Mouse (Mus musculus): Measurements from ENCODE around the gene Adgrd1.

Adgrd1 gene

GRCm38 (mm10) chr5:129096511-129096910 is at the start of gene Adgrd1:
Gene Adgrd1, plus strand, starts transcription at chr5:129096750.
- no peak for DNase-seq (ENCODE audit: low read depth)

GRCm38 (mm10) chr5:129049372-129049771 is 47.2 kb upstream of the Adgrd1 start:
- no peak for DNase-seq (ENCODE audit: low read depth)

DNA sequence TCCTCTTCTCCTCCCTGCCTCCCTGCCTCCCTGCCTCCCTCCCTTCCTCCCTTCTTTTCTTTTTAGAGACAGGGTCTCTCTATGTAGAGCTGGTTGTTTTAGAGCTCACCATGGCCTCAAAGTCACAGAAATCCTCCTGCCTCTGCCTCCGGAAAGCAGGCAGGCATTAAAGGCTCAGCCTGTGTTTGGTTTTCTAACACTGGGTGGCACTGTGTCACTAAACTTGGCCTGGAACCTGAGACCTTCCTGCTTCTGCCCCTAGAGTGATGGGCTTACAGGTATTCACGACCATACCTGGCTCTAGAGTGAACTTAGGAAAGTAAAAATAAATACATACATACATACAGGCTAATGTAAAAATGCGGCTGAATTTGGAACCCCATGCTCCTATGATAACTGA is 44.6 kb upstream of the Adgrd1 start:
- no peak for DNase-seq (ENCODE audit: low read depth)

- DNase-seq (ENCODE audit: low read depth) = no peak
Measured at GRCm38 (mm10) chr5:129052636-129053355, 43.8 kb upstream of the Adgrd1 start.

GRCm38 (mm10) chr5:129054675-129055284 is 41.8 kb upstream of the Adgrd1 start:
- no peak for DNase-seq (ENCODE audit: low read depth)

DNA sequence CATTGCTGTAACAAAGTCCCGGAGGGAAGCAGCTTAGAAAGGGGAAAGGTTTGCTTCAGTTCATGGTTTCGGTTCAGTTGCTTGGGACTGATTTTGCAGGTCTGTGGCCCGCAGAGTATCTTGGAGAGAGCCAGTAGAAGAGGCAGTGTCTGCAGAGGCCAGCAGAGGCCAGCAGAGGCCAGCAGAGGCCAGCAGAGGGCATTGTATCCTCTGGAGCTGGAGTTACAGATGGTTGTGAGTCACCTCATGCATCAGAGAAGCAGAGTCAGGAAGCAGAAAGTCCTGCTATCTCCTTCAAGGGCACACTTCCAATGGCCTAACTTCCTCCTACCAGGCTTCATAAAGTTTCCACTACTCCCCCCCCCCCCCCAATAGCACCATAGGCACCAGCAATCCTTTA is 37.4 kb upstream of the Adgrd1 start:
- DNase-seq (ENCODE audit: low read depth) = no peak

DNA sequence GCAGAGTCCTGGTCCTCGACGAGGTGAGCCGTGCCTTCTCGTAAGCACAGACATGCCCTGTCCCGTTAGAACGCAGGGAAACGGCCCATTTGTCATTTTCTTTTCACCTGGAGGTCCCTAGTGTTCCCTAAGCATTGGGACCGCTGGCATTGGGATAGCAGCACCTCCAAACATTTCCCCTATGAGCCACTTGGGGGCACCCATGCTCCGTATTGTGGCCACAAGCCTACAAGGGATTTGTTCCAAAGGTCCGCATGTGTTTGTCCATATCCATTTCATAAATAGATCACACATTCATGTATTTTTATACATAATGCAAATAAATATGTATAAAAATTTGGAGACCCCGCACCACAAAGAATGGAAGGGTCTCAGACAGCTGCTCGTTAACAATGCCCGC is 35.0 kb upstream of the Adgrd1 start:
- peak; percentile 10 for DNase-seq (ENCODE audit: low read depth)

GRCm38 (mm10) chr5:129063037-129063791 is 33.3 kb upstream of the Adgrd1 start:
- DNase-seq (ENCODE audit: low read depth) = peak; percentile 78

DNA sequence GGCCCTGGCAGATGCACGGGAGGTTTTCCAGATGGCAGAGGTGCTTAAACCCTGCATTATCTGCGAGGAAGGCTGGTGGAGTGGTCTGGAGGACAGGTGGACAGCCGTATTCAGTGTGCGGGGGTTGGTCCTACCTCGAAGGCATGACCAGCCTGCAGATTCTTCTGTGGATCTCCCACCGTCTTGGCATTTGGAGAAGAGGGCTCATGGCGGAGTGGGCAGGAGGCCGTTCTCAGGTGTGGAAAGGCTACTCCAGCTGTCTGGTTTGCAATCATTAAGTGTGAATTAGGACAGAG is 32.8 kb upstream of the Adgrd1 start:
- no peak for DNase-seq (ENCODE audit: low read depth)

DNA sequence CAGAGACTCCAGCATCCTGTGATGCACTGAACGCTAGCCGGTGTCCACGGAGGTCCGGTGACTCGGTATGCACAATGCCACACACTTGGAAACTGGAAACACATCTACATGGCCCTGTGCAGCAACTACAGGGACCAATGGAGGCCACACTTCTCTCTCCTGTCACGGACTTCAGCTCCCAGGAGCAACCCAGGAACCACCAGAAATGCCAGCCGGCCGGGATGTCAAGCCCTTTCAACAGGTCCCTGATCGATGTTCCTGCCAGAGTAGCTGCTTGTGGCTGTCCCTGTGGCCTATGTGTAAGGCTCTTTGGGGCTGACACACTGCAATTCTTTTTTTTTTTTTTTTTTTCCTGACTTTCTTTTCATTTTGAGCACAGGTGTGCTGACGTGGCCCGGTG is 32.4 kb upstream of the Adgrd1 start:
- no peak for DNase-seq (ENCODE audit: low read depth)

GRCm38 (mm10) chr5:129065301-129065700 is 31.2 kb upstream of the Adgrd1 start:
- no peak for DNase-seq (ENCODE audit: low read depth)

- DNase-seq (ENCODE audit: low read depth) = no peak
Measured at GRCm38 (mm10) chr5:129065946-129066345, 30.6 kb upstream of the Adgrd1 start.

DNA sequence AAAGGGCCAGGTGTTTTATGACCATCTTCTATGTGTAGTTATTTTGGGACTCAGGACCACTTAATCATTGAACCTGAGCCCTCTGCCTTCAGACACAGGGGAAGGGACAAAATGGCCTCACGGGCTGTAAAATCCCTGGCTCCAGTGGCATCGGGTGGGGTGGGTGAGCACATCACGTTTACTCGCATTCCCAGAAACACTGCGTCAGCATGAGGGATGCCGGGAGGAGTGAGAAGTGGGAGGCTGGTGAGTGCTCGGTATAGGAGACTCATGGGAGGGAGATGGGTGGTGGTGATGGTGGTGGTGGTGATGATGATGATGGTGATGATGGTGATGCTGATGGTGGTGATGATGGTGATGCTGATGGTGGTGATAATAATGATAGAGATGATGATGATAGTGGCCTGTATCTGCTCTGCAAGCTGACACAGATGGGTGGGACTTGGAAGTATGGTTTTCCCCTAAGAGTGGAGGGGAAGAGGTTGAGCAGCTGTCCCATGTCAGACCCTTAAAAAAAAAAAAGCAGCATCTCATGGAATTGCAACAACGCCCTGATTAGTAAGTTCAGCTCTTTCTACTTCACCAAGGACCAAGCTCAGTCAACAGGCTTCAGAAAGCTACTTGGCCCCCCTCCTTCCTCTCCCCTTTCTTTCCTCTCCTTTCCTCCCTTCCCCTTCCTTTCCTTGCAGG is 29.9 kb upstream of the Adgrd1 start:
- no peak for DNase-seq (ENCODE audit: low read depth)

- no peak for DNase-seq (ENCODE audit: low read depth)
Measured at GRCm38 (mm10) chr5:129067231-129067834, 29.2 kb upstream of the Adgrd1 start.

- DNase-seq (ENCODE audit: low read depth) = no peak
Measured at GRCm38 (mm10) chr5:129071761-129072280, 24.7 kb upstream of the Adgrd1 start.

DNA sequence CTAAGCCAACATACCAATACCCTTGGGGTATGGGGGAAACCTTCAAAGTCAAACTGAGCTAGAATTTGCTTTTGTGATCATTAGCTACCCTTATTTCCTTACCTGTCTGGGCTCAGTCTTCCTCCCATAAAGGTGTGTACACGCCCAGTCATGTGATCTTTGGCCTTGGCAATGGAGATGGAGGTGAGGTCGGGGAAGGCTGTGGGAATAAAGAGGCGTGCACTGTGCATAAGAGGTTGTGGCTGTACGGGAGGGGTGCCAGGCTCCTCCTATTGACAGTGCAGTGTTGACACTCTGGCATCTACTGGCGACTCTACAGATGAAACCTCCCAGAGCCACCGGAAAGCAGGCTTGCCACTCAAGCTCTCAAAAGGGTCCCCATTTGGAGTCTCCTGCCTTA is 23.1 kb upstream of the Adgrd1 start:
- no peak for DNase-seq (ENCODE audit: low read depth)

DNA sequence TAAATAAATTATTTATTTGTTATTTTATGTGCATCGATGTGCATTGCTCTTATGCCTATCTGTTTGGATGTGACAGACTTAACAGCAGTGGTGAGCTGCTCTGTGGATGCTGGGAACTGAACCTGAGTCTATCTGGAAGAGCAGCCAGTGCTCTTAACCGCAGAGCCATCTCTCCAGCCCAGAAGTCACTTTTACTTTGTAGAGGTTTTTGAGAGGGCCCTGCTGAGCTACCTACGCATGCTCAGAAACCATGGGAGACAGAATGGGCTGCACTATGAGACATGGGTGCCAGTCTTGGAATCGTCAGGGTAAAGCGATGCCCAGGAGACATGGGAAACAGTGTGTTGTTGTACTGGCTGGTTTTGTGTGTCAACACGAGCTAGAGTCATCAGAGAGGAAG is 20.5 kb upstream of the Adgrd1 start:
- DNase-seq (ENCODE audit: low read depth) = no peak

GRCm38 (mm10) chr5:129077240-129077639 is 19.3 kb upstream of the Adgrd1 start:
- no peak for DNase-seq (ENCODE audit: low read depth)

DNA sequence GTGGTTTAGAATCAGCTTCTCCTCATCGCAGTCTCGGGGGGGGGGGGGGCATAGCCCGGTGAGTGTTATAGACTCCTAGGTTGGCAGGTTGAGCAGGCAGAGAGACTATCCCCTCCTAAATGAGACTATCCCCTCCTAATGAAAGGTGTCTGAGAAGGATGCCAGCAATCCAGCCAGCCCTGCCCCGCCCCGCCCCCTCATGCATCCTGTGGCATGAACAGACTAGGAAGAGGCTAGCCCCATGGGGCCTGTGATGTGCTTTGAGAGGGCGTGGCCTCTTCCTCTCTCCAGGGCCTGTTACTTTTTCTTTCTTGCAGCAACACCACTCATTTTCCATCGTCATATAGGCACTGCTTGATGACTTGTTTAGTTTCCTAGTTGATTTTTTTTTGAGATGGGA is 15.0 kb upstream of the Adgrd1 start:
- no peak for DNase-seq (ENCODE audit: low read depth)

GRCm38 (mm10) chr5:129085153-129085552 is 11.4 kb upstream of the Adgrd1 start:
- no peak for DNase-seq (ENCODE audit: low read depth)

GRCm38 (mm10) chr5:129092345-129093065 is 4.0 kb upstream of the Adgrd1 start:
- no peak for DNase-seq (ENCODE audit: low read depth)

Measured in naive thymus-derived CD4-positive, alpha-beta T cell, adult 2 months (primary cell).